Mouse (Mus musculus): ENCODE results near the gene Nme2.
A peak's percentile ranks its signal among the peaks of the same experiment; 100 is the strongest.
"Not testable (repeated sequence)": the region's sequence is repeated elsewhere in the genome, so short reads cannot be mapped to it uniquely, and the experiment has no call there.

Gene Nme2

GRCm38 (mm10) chr11:93965391-93965790 is 9.3 kb upstream of the Nme2 start:
- no peak for DNase-seq

- DNase-seq, result no peak
Observed at GRCm38 (mm10) chr11:93963013-93963412, 7.0 kb upstream of the Nme2 start.

- DNase-seq, result no peak
Observed at GRCm38 (mm10) chr11:93961482-93961881, 5.4 kb upstream of the Nme2 start.

- DNase-seq, result no peak
Observed at GRCm38 (mm10) chr11:93957746-93958145, 1.7 kb upstream of the Nme2 start.

GRCm38 (mm10) chr11:93957031-93957555 is 1.0 kb upstream of the Nme2 start:
- DNase-seq, result no peak

GRCm38 (mm10) chr11:93955256-93956150 is 556 bp downstream of the Nme2 start:
- peak; percentile 92 to 94 for DNase-seq

- no peak for DNase-seq
Observed at GRCm38 (mm10) chr11:93954738-93955255, 1.3 kb downstream of the Nme2 start.

GRCm38 (mm10) chr11:93952376-93952775 is 3.7 kb downstream of the Nme2 start:
- DNase-seq, result no peak

GRCm38 (mm10) chr11:93950045-93950444 is 6.0 kb downstream of the Nme2 start:
- DNase-seq, result no peak

- no peak for DNase-seq
Observed at GRCm38 (mm10) chr11:93948887-93949567, 7.0 kb downstream of the Nme2 start.

GRCm38 (mm10) chr11:93944986-93945385 is 11.1 kb downstream of the Nme2 start:
- DNase-seq, result no peak

- DNase-seq, result peak; percentile 42 to 55
Observed at GRCm38 (mm10) chr11:93940906-93941305, 15.2 kb downstream of the Nme2 start.

- DNase-seq, result no peak
Observed at GRCm38 (mm10) chr11:93929106-93929505, 27.0 kb downstream of the Nme2 start.

GRCm38 (mm10) chr11:93915019-93915418 is 41.0 kb downstream of the Nme2 start:
- DNase-seq, result not testable (repeated sequence)

- no peak for DNase-seq
Observed at GRCm38 (mm10) chr11:93911603-93912002, 44.5 kb downstream of the Nme2 start.

GRCm38 (mm10) chr11:93908829-93909228 is 47.2 kb downstream of the Nme2 start:
- no peak for DNase-seq

GRCm38 (mm10) chr11:93907839-93908238 is 48.2 kb downstream of the Nme2 start:
- DNase-seq, result no peak

GRCm38 (mm10) chr11:93906834-93907233 is 49.2 kb downstream of the Nme2 start:
- DNase-seq, result no peak
